Mouse (Mus musculus) activated CD4-positive, CD25-positive, alpha-beta regulatory T cell, adult 4 months (primary cell): ENCODE data around the gene Sh2d1b1. TPM values are rescaled to one million over a fixed set of nuclear protein-coding genes. Genes with fewer than 3 reads are reported as not detected.

ENCODE experiments used
- ATAC-seq: one replicate; pipeline ENCODE4 v1.8.0; 2017
- polyA plus RNA-seq, 2 experiments: library from polyadenylated mRNA; unstranded; fragments of 100-300 nt; shearing (Covaris generic); gene quantifications; one replicate each; pipeline ENCODE4 v1.2.1; 2017

Gene Sh2d1b1
- polyA plus RNA-seq, 2 experiments from 2014 or later: 0.31 TPM; not detected in 1

- no peak for ATAC-seq
These were observed 48.2 kb downstream of the Sh2d1b1 start for GRCm38 (mm10) chr1:170325277-170325676.

GRCm38 (mm10) chr1:170331926-170332325, 54.8 kb downstream of the Sh2d1b1 start:
- ATAC-seq: no peak

GRCm38 (mm10) chr1:170332775-170333174, 55.7 kb downstream of the Sh2d1b1 start:
- no peak for ATAC-seq

Other genes with a start within 250 kb of the Sh2d1b1 start
- gene Ddr2, start 166.6 kb upstream of the Sh2d1b1 start, polyA plus RNA-seq: under 1 TPM in 1 of 2 experiments, not detected in 1; 0.08 TPM
- gene Uap1, start 102.4 kb upstream of the Sh2d1b1 start, polyA plus RNA-seq: 10 to 100 TPM; 17.0 to 17.3 TPM
- 10 to 100 TPM; 13.8 to 13.9 TPM for gene Uhmk1, start 61.9 kb upstream of the Sh2d1b1 start, polyA plus RNA-seq
- not detected for gene Sh2d1b2, start 44.6 kb upstream of the Sh2d1b1 start, polyA plus RNA-seq
- gene Gm7694, start 29.0 kb downstream of the Sh2d1b1 start, polyA plus RNA-seq: not detected
- gene Spata46, start 31.5 kb downstream of the Sh2d1b1 start, polyA plus RNA-seq: not detected